9 mouse cellular contexts compared by ENCODE assay signal in genomic region chr12:89513759-89514158, GRCm38 (mm10).
DNase-seq lines count a peak whose midpoint lies in the region; ATAC-seq and TF ChIP-seq lines count a peak whose summit lies in the region.
"Had no signal": no experiment of that assay in that cellular context is flagged by ENCODE, and none has a peak within 500 bp of the region (broad histone marks: within the 10 kb centered on the region; RNA-seq: fewer than 3 reads in every experiment).

No protein-coding gene starts in this region.

- WGBS in hindbrain, embryonic 11.5 days = 41% methylated on average over 7 of the region's 7 CpGs
- WGBS in hindbrain, embryonic 13.5 days = 37% methylated on average over 7 of the region's 7 CpGs
- 52% methylated on average over 7 of the region's 7 CpGs for whole genome bisulfite sequencing in cerebellum, adult 2 months

- no peaks in the 10 kb centered on the region for H3K4me1 ChIP-seq in hindbrain, embryonic 11.5 days (replicated peaks; ENCODE audit: control insufficient read depth, insufficient read depth, low read length)
- H3K4me1 ChIP-seq in hindbrain, embryonic 13.5 days (replicated peaks) = no peaks in the 10 kb centered on the region
- H3K4me1 ChIP-seq in cerebellum, adult 2 months (ENCODE audit: control insufficient read depth, insufficient read depth, low read length) = no peaks in the 10 kb centered on the region
- H3K4me1 ChIP-seq: lung, embryonic 15.5 days had no signal

- H3K9ac ChIP-seq in hindbrain, embryonic 11.5 days (ENCODE audit: low read depth, low read length) = no peak overlapping the region
- no peak overlapping the region for H3K9ac ChIP-seq in hindbrain, embryonic 13.5 days
- H3K9ac ChIP-seq: lung, embryonic 15.5 days had no signal

- no peaks in the 10 kb centered on the region for H3K9me3 ChIP-seq in hindbrain, embryonic 11.5 days (ENCODE audit: control insufficient read depth, low read length)
- no peaks in the 10 kb centered on the region for H3K9me3 ChIP-seq in hindbrain, embryonic 13.5 days
- H3K9me3 ChIP-seq: lung, embryonic 15.5 days had no signal

- no peak overlapping the region for H3K4me2 ChIP-seq in hindbrain, embryonic 11.5 days (replicated peaks; ENCODE audit: low read depth, low read length)
- no peak overlapping the region for H3K4me2 ChIP-seq in hindbrain, embryonic 13.5 days
- H3K4me2 ChIP-seq: lung, embryonic 15.5 days had no signal

- no peak overlapping the region for H3K4me3 ChIP-seq in hindbrain, embryonic 11.5 days (ENCODE audit: low read depth, low read length)
- H3K4me3 ChIP-seq in hindbrain, embryonic 13.5 days = no peak overlapping the region
- no peak overlapping the region for H3K4me3 ChIP-seq in cerebellum, adult 2 months (replicated peaks; ENCODE audit: insufficient read depth, low read depth, low read length)
- H3K4me3 ChIP-seq: lung, embryonic 15.5 days had no signal

- H3K36me3 ChIP-seq in hindbrain, embryonic 11.5 days (ENCODE audit: control insufficient read depth, insufficient read depth, low read length) = no peaks in the 10 kb centered on the region
- H3K36me3 ChIP-seq in hindbrain, embryonic 13.5 days = 0 out of 2 replicates have a peak, but pooled peaks cover 2% of the 10 kb centered on the region
- H3K36me3 ChIP-seq: lung, embryonic 15.5 days had no signal

- no peaks in the 10 kb centered on the region for H3K27me3 ChIP-seq in hindbrain, embryonic 11.5 days (ENCODE audit: control insufficient read depth, insufficient read depth, low read length)
- H3K27me3 ChIP-seq in hindbrain, embryonic 13.5 days = no peaks in the 10 kb centered on the region
- no peaks in the 10 kb centered on the region for H3K27me3 ChIP-seq in cerebellum, adult 2 months (ENCODE audit: control insufficient read depth, insufficient read depth, low read length)
- H3K27me3 ChIP-seq: lung, embryonic 15.5 days had no signal

- ATAC-seq in hindbrain, embryonic 11.5 days (ENCODE audit: low FRiP score) = peak; percentile 22; the same call in 1 of the 2 replicates
- ATAC-seq in hindbrain, embryonic 13.5 days (ENCODE audit: low FRiP score) = no peak

- TF ChIP-seq POLR2A in cerebellum, adult 2 months (IDR thresholded peaks at IDR 0.05; ENCODE audit: borderline replicate concordance, insufficient read depth, low read length) = no peak

- peak; percentile 80 for DNase-seq in hindbrain, embryonic 11.5 days (ENCODE audit: low spot score)
- peak; percentile 77 for DNase-seq in ES-CJ7 (ENCODE audit: low read depth, low spot score)
- DNase-seq in cerebellum, adult 2 months = peak; percentile 61 to 73
- peak; percentile 78 for DNase-seq in forelimb bud, embryonic 11.5 days (ENCODE audit: low read depth, low spot score)
- DNase-seq in layer of hippocampus, adult 9-11 months = peak; percentile 52
- DNase-seq in mesoderm, embryonic 11.5 days (ENCODE audit: low read depth, low spot score) = peak; percentile 76
- DNase-seq in thymus, postnatal 4 days = peak; percentile 35

- TF ChIP-seq CTCF in cerebellum, adult 2 months (IDR thresholded peaks at IDR 0.05; ENCODE audit: borderline replicate concordance, insufficient read depth, low read depth, low read length) = peak; percentile 71

- no peak overlapping the region for H3K27ac ChIP-seq in hindbrain, embryonic 11.5 days (ENCODE audit: low read depth, low read length)
- H3K27ac ChIP-seq in hindbrain, embryonic 13.5 days = no peak overlapping the region
- no peak overlapping the region for H3K27ac ChIP-seq in cerebellum, adult 2 months (ENCODE audit: insufficient read depth, low read length)
- H3K27ac ChIP-seq: lung, embryonic 15.5 days had no signal
